Mouse (Mus musculus) thymus, postnatal 10 days (tissue): ENCODE results near the gene Ptprg.

Experiments
- DNase-seq, 2 experiments: peaks; one replicate each; pipeline ENCODE4 v3.0.0; 2021; ENCODE audit warnings: low spot score in 2 of 2

Gene Ptprg

DNA sequence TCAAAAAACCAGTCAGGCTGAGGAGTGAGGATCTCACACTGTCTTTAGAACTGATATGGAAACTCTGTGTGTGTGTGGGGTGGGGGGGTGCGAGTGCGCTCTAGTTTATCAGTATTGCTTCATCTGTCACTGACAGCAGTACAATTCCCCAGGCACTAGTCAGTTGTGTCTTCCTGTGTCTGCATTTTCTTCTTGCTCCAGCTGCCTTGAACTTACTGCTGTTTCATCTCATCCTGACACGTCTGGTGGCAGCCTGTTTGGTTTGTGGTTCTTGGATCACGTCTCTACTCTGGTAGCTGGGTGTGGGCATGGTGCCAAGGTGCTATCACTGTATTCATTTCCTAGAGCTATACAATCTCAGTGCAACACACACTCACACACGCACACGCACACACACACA, 64.0 kb downstream of the Ptprg start:
- no peak for DNase-seq

DNA sequence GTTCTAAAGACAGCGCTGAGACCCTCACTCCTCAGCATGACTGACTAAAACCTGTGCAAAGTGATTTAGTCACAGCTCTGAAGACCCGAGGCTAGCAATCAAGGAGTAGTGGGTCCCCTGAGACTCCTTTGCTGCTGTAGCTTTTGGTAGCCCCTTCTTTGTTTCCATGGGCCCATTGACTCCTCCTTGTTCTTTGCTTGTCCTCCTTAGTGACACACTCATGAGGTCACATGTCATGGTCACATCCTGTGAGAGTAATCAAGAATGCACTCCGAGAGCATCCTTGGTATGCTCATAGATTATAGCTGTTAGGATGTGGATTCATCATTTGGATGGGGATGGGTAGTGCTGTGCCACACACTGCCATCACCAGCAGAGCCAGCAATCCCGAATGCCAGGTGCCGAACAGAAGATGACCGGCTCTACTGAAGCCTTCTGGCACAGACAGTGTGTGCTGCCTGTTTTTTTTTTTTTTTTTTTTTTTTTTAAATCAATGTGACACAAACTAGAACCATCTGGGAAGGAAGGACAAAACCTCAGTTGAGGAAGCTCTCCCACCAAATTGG, 64.9 kb downstream of the Ptprg start:
- no peak for DNase-seq

DNA sequence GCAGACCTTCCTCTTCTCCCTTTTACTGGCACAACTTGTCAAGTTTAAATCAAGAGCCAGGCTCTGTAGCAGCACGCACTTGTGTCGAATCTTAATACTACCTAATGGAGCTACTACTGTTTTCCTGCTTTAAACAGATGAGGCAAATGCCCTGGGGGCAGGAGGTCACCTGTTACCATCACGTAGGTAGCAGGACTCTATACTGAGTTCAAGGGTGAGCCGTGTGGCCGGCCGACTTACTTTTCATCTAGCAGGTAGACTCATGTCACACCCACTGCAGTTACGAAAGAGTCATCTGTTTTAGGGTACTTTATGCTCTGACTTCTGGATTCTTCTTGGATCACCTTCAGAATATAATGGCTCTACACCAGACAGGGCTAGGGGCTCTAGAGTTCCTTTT, 66.3 kb downstream of the Ptprg start:
- no peak for DNase-seq

DNA sequence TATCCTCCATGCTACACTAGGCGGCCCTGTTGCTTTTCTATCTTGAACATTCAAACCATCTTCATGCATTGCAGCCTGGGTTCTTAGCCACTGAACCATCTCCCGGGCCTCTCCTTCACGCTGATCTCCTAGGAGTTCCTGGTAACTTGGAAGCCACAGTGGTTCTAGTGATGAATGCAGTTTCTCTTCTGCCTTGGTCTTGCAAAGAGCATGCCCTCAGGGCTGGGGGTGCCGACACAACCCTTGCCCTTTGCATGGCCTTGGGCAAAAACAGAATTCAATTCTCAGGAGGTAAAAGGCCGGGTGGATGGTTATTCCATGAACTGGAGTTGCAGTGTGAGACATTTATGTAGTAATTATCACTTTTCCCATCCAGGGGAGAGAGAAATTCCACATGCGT, 67.0 kb downstream of the Ptprg start:
- DNase-seq: no peak

DNA sequence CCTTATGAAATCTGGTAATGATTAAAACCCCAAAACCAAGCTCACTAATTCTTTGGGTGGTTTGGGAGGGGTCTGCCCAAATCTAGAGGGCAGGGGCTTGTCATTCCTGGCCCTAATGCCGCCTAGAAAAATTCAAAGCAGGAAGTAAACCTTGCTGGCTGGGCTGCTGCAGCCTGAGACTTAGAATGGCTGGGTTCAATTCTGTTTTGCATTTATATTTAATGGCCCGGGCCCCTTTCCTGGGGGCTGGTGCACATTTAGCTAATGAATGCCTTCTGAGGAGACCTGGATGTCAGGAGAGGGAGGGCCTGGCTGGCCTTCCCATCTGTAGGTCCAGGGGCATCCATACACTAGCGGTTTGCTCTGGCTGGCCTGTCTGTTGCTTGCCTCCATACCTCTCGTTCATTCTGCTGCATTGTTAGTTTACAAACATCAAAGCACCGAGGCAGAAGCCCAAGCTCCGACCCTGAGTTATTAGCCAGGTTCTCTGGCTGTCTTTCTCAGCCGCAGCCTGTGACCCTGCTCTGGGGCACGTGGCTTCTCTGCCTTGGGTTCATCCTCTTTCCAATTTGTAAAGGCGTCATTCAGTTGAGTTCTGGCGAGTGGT, 67.7 kb downstream of the Ptprg start:
- DNase-seq: no peak

DNA sequence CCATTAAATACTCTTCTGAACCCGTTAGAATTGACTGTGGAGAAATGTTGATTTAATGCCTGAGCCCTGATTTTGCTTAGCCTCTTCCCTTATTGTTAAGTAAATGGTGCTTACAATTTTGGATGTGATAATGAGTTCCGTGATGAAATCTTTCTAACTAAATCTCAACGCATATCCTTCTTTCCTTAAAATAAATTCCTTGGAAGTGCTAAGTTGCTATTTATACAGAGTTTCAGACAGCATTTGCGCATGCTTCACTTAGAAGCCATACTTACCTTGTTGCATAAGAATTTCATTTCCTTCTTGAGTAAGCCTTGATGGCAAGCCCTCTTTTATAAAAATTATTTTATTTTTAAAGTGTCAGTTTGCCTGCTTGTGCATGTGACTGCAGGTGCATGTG, 70.2 kb downstream of the Ptprg start:
- DNase-seq: no peak

DNA sequence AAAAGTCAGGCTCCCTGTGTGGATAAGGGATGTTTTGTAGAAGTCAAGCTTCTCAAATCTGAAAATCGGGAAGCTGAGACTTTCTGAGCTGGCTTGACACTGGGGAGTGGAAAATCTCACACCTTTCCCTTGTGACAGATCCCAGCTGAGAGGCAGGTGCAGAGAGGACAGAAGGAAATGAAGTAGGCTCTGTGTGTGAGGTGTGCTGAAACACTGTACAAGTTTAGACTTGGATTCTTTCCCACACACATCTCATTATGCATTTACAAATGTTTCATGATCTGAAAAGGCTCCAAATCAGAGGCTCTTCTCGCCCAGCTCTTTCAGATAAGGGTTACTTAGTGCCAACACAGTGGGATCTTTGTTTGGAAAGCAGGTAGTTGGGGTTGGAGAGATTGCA, 77.4 kb downstream of the Ptprg start:
- DNase-seq: no peak

DNA sequence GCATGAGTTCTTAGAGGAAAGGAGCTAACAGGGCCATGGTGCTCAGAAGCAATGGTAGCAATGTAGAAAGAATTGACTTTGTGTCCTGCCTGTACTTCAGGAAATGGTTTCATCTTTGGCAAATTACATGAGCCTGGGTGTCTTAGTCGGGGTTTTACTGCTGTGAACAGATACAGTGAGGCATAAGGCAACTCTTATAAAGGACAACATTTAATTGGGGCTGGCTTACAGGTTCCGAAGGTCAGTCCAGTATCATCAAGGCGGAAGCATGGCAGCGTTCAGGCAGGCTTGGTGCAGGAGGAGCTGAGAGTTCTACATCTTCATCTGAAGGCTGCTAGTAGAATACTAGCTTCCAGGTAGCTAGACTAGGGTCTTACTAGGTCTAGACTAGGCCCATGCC, 78.2 kb downstream of the Ptprg start:
- DNase-seq: no peak

DNA sequence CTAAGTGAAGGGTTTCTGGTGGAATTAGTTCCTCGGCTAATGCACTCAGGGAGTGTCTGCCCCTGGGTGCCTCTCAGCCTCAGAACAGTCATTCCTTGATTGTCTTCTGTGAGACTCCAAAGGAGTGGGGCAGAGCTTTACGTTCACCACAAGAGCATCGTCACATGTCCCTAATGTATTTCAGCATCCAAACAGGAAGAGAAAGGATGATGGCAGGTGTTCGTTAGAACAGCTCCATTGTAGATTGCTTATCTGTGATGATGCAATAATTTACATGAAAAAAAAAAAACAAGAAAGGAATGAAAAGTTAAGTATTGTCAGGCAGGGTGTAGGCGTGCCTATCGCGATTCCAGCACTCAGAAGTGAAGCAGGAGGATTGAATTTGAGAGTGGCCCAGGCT, 84.3 kb downstream of the Ptprg start:
- no peak for DNase-seq

DNA sequence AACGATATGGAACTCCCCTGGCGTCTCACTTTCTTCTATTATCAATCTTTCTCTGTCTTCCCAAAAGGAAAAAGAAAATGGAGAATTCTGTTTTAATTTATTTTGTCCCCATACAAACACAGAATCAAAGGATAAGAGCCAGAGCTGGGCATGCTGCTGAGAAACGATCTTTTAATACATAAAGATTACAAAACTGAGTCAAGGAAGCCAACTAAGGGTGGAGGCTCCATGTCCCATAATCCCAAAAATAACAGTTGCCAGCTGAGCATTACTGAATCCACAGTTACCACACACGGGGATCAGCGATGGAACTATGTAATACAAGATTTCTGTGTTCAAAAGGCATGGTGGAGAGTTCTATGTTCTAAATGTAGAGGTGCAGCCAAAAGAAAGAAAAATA, 86.0 kb downstream of the Ptprg start:
- DNase-seq: no peak

DNA sequence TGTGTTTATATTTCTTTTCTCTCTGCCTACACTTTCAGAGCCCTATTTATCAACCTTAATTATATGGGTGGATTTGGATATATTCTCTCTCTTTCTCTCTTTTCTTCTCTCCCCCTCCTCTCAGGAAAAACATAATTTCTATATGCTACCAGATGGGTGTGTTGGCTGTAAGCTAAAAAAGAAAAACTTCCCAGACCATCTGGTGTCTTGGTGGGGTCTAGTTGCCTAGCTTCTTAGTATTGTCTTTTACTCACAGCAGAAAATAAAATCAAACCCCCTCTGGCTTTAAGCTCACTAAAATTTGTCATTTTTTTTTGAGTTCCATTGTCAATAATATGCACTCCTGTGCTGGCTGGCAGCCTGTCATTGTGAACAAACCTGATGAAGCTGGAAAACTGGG, 87.0 kb downstream of the Ptprg start:
- DNase-seq: no peak

DNA sequence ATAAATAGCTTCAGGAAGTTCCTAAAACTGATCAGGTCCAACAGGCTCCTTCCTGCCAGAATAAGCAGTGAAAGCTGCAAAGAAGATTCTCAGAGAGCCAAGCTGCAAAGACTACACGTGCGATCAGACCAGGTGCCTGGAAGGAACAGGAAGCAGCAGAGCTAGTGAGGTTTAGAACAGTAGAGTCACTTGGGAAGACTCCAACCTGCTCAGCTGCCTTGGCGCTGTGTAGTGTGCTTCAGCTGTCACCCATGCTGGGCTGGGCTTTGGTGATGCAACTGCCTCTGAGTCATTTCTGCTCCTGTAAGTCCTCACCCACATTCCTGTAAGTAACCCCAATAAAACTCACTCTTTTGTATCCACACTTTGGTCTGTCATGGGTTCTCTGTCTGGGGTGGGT, 87.7 kb downstream of the Ptprg start:
- DNase-seq: no peak

DNA sequence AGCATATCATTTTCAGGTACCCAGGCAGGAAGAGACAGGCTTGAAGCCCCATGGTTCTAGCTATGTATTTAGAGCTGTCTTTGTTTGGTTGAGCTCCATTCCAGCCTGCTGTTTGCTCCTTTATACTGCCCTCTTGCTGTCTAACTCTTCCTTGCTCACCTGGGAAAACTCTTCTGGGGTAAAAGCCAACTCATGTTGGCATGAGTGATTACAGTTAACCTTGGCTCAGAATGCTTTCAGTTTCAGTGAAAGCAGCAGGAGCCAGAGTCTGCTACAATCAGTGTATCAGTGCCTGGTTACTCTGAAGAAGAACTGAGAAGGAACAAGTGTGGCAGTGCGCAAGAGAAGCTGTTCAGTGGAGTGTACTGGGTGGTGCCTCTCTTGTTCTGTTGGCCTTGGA, 89.6 kb downstream of the Ptprg start:
- no peak for DNase-seq

DNA sequence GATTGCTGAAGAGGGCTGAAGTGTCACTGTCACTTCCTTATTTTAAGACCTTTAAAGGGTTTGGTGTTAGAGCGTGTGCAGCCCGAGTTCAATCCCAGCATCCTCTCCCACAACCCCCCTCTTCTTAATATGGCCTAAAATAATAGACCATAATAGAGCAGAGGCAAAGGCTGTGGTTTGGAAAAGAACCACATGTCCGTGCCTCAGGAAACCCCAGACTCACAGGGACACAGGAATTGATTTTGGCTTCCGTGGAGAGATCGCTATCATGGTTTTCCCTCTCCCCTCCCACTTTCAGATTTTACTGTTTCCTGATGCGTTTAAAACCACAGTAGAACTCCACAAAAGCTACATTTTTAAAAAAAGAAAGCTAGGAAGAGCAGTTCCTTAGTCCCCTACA, 104.0 kb downstream of the Ptprg start:
- no peak for DNase-seq

DNA sequence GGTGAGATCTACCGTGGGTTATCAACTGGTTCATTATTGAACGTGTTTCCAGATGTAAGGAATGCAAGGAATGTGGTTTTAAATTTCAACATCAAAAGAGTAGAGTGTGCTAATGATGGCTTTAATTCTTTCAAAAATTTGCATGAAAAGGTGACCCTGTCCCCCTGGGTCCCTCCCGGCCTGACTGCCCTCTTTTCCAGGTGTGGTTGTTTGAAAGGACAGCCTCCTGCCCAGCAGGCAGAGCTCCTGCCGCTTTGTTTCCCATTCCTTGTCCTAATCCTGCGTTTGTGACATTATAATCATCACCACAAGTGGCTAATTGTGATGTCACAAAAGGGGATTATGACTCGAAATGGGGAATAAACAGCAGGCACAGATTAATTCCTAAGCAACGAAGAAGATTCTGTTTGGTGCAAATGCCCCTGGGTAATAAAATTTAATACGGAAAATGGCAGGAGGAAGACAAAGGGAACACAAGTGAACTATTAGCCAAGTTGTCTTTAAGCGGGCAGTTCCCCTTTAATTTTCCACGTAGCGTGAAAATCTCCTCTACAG, 110.4 kb downstream of the Ptprg start:
- DNase-seq: no peak

DNA sequence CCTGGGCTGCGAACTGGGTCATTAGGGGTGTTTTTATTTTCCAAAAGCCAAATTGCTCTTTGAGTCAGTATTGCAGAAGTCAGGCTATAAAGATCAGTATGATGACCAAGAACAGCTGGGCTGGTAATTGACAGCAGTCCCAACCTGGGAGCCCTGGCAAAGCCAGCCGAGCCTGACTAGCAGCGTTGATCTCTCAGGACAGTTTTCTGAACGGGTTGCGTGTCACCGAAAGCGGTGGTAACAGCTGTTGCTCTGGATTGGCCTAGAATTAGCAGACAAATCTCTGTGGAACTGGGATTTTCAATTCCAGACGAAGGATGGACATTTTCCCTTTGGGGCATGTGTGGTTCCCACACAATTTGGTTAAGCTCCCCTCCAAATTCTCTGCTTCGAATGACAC, 111.0 kb downstream of the Ptprg start:
- no peak for DNase-seq

DNA sequence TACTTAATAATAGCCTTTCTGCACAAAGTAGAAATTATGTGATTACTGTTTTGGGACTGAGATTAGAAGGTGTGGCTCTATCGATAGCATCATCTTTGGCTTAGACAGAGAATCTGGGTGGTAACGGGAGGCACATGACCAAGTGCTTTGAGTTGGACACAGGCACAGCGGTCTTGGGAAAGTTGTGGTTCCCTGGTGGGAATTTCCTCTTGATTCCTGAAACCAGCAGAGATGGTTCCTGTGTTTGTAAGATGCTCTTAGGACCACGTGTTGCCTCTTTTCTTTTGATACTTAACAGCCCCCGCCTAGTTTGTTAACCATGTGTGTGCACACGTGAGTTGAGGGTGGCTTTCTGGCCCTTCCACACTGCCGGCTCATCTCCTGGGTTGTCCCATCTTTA, 111.7 kb downstream of the Ptprg start:
- DNase-seq: no peak

DNA sequence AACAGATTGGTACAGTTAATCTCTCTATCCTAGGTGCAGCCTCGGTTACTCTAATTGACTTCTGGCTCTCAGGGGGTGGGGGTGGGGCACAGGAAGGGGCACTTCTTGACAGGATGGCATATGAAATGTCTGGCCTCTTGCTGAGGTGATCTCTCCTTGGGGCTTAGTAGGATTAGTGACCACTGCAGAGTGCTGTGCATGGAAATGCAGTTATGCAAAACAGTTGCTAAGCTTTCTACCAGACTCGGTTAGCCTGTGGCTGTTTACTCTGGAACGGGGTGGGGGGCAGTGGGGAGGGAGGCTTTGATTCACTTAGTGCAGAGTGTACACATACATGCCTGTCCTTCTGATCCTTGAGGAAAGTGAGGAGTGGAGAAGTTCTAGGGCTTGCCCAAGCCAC, 114.4 kb downstream of the Ptprg start:
- DNase-seq: no peak

DNA sequence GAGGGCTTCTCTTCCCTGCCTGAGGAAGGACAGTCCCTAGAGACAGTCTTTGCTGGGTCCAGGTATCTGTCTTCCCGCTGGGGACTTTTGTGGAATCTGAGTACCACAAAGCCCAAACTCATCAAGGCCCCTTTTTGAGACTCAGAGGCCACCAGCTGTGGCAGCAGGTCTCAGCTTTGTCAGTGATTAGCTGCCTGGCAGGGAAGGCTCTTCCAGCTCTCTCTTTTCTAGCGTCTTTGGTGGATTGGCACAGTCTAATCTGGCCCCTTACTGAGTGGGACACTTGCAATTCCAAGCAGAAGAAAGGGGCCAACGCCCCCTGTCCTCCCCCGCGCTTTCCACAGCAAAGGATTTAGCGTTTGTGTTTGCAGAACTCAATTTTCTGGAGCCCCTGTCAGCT, 117.5 kb downstream of the Ptprg start:
- no peak for DNase-seq

DNA sequence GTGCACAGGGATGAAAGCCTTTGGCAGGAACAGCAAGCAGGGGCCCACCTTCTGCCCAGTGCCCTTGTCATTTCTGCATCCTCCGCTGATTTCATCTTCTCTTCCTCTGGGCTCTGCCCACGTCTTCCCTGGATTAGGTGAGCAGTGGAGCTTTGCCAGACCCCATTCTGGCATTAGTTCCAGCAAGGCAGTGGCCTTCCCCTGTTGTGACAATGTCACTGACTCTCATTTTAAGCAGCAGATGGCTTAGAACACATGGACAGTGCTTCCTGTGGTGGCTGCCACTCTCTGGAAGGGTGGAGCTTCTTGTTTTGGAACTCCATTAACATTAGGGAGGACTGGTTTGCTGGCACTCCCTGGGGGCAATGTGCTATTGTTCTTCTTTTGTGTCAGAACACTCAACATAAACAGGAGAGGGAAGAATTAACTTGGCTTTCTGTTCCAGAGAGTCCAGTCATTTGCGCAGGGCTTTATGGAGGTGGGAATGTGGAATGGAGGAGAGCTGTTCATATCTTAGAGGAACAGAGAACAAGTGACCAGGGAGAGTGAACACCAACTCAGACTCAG, 119.7 kb downstream of the Ptprg start:
- no peak for DNase-seq

DNA sequence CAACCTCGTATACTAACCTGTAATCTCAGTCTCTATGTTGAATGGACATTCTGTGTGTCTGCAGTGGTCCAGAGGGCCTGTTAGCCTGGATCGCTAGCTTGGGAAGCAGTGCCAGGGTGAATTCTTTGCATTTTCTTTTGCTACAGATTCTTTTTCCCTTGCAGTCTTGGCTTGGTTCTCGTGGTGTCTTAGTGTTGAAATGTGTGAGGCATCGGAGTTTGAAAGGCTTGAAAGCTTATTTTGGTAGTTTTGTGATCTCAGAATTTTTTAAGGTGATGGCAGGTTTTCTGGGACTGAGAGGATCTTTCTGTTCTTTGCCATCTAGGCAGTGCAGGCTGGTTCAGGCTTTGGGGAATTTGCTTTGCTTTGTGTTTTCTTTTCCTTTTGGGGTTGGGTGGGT, 124.9 kb downstream of the Ptprg start:
- DNase-seq: no peak

DNA sequence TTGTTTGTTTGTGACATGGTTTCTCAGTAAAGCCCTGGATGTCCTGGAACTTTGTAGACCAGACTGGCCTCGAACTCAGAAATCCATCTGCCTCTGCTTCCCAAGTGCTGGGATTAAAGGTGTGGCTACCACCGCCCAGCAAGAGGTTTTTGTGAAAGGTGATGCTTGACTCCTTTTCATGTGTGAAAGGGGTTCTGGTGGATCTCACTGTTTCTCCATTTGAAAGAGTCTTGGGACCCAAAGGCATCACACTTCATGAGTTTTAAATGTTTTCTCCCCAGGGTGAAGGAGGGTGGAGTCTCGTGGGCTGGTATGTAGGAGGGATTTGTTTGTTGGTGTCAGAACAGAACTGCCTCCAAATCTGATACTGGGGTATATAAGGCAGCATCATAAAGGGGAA, 126.4 kb downstream of the Ptprg start:
- DNase-seq: no peak

DNA sequence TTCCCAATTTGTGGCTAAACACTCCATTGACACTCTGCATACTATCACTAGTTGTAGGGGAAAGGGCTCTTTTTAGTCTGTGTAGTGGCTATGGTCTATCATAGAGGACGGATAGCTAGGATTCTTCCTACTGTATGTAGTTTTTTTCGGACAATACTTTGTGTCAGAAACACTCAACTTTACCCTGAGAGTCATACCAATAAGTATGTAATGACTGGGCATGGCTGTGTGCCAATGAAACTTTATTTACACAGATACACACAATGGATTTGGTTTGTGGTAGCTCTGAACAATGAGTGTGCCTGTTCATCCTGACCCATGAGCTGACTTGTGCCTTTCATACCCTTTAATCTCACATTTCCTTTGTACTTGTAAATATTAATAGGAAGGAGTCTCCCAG, 127.3 kb downstream of the Ptprg start:
- no peak for DNase-seq

DNA sequence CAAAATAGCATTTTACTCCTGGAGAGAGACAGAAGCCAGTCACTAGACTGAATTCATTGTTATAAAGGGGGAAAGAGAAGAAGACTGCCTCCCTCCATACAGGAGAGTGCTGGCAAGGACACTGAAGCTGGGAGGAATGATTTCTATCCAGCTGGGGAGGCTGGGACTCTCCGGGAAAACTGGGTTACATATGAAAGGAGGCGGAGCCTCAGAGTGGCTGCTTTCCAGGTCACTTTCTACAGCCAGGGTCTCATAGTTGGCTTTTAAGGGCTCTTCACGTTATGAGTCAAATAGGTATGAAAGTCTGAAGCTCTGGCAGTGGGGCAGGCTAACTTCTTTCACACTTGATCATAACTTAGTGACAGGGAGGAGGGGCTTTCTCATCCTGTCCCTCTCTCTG, 129.1 kb downstream of the Ptprg start:
- DNase-seq: no peak
